Mouse (Mus musculus) kidney, adult 9 months (tissue): ENCODE results near the gene Hhipl1.

Experiments
- DNase-seq: peaks from one replicate; pipeline ENCODE4 v3.0.0; 2022

Hhipl1 gene

DNA sequence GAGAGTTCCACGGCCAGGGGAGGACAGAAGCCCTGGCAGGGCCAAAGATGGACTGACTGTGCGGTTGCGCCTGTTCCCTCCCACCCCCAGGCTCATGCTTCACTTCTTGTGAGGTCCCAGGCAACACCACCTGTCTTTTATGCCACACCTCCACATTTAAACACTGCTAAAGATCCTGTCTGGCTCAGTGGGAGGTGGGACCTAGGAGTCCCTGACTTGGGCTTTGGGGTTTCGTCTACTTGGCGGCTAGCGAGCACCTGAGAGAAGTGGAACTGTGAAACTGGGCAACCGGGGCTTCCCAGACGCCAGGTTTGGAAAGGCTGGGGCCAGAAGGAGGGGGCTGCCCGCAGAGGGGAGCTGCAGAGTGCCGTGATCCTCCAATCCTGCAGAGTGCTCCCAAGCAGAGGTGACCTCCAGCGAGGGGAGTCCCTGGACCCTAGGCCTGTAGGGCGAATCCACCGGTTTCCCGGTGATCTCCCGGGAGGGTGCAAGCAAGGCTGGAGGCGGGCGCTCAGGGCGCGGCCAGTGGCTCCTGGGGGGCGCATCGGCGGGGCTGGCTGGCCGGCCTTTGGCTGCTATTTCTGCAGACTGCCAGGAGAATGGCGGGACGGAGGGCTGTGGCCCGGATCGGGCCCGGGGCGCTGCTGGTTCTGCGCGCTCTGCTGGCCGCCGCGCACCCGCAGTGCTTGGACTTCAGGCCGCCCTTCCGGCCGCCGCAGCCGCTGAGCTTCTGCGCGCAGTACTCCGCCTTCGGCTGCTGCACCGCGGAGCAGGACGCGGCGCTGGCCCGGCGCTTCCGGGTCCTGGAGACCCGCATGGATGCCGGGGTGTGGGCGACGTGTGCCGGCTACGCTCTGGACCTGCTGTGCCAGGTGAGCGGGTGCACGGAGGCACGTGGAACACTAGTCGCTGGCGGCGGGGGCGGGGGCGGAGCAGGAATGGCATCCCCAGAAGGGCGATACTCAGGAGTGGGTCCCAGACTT, at the start of gene Hhipl1:
Hhipl1 (plus strand) TSS at position 459 of the 983 bp plus-strand sequence.
- peak; percentile 26 for DNase-seq

DNA sequence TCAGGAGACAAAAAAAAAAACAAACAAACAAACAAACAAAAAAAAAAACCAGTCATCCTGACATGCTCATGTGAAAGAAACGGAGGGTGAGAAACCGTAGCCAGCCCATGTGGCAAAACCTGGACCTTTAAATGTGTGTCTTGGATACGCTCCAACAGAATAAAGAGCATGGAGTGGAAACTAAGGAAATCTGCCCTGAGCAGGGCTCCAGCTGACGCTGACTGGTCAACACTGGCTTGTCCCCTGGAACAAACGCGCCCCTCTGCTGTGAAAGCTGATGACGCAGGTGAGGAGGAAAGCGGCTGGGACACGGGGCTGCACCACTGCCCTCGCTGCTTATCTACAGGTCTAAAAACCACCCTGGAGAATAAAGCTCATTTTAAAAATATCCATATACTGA, 49.3 kb upstream of the Hhipl1 start:
- DNase-seq, result no peak

DNA sequence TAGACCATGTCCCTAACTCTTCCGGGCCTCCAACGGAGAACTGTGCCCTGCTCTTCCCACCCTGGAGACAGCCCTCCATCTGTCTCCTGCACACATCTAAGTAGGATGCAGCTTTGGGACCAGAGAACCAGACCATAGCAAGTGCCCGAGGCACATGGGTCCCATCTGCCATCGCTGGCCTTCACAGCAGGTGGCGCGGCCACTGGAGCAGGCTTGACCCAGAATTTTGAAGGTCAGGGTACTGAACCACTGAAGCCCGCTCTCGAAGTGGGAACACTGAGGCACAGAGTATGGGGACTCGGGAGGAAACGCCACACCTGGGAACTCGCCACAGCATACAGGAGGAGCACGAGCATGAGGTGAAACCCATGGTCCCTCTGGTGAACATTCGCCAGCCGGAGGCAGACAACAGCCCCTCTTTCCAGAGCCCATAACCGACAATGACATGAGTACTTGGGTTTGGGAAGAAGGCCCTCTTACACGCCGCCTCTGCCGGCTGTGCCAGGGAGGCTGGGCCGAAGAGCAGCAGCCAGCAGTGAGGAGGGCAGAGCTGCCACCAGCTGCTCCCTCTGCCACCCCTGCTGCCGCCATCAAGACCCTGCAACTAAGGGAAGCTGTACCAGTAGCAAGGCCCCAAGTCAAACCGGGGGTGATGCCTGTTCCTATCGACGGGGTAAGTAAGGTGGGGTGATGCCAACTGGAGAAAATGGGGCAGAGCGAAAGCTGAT, 46.6 kb upstream of the Hhipl1 start:
- no peak for DNase-seq

DNA sequence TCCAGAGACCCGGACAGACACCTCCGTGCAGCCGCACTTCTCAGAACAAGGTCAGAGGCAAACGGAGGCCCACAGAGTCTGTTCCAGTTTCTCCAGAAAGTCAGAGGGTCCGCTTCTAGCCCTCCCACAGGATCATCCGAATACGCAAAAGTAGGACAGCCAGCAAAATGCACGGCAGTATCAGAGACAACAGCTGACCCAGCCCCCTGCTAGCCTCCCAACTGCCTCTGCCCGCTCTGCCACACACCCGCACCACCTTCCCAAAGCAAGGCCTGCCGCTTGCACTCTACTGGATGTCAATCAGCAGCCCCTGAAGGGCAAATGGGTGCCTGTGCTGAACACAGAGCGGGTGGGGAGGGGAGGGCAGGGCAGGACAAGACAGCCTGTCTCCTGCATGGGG, 45.1 kb upstream of the Hhipl1 start:
- no peak for DNase-seq

DNA sequence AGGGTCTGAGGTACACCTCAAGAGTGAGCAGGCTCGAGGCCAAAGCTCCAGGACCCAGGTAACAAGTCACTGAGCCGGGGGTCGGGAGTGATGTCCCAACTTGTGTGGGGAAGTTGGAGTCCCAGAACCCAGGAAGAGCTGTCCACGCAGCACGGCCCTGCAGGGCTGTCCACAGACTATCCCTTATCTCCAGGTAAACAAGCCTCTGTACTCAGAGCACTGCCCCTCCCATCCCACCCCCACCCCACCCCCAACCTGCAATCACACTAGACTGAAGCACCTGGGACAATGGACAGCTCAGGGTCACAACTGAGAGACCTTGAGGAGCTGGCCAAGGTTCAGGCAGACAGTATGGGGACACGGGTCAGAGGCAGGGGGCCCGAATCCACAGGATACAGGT, 41.2 kb upstream of the Hhipl1 start:
- no peak for DNase-seq

DNA sequence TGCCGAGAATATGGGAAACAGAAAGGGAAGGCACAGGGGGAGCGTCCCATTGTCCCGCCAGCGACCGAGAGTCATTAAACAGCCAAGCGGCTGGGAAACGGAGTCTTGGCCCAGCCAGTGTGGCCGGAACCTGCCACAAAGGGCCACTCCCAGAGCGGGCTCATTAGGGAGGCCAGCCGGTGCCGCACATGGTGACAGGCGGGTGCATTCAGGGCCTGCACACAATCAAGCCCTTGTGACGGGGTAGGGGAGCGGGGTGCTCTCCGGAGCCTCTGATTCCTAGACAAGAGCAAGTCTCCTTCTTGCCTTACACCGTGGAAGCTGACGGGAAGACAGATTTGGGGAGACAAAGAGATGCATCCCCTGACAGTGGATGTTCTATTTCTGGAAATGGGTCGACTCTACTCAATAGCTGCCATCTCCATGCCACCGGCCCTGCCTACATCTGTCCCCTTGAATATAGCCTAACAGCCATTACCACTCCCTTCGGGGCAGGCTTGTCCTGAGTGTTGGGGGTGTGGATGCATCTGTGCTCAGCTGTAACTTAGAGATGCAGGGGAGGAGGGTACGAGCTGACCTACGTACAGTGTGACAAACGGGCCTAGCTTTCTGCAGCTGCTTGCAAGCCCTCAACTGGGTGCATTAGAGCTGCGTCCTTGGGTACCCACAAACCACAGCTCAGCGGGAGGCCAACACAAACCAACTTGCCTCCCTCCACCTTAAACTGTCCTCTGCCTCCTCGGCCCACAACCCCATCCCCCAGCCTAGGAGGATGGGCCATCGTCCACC, 40.0 kb upstream of the Hhipl1 start:
- DNase-seq, result peak; percentile 25

DNA sequence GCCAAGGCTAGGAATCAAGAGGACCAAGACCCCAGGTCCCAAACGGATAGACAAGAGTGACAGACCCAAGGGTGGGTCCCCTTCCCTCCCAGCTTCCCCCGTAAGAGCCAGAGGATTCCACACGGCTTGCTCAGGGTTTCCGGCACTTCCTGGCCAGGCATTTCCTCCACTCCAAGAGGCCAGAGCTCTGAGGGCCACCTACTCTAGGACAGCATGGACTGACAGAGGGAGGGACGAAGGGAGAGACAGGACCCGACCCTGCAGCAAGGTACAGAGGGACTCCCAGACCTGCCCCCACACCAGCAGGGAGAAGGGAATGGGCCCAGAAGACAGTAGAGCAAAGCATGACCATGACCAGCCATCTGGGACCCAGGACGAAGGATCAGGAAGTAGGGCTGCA, 38.4 kb upstream of the Hhipl1 start:
- DNase-seq, result no peak

DNA sequence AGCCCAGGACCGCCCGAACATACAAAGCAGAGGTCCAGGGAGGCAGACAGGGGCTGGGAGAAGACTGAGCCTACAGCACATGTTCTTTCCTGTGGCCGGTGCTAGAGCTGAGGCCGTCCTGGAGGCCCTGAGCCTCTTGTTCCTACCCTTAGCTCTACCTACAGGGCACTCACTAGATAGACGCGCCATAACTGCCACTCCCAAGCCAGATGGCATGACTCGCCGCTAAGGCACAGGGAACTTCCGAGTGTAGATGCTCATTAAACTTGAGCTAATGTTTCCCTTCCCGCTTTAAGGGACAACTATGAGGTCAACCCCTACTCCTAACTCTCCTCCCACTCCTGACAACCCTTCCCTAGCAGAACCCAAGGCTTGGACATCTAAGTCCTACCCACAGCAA, 37.1 kb upstream of the Hhipl1 start:
- DNase-seq, result no peak

DNA sequence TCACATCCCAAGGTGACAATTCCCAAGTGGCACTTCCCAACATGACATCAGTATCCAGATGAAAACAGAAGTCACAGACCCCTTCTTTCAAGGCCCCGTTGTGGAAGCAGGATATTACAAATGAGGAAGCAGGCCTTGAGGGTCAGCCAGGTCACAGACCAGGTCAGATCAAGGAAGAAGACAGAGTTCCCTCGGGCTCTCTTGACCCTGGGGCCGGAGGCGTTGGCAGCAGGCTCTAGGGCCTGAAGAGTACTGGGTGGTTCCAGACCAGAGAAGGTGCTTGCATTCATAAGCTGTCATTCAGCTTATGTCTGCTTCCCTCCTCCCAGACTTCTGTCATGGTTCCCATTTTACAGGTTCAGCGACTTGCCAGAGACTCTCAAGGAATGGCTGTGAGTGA, 36.4 kb upstream of the Hhipl1 start:
- DNase-seq, result no peak

DNA sequence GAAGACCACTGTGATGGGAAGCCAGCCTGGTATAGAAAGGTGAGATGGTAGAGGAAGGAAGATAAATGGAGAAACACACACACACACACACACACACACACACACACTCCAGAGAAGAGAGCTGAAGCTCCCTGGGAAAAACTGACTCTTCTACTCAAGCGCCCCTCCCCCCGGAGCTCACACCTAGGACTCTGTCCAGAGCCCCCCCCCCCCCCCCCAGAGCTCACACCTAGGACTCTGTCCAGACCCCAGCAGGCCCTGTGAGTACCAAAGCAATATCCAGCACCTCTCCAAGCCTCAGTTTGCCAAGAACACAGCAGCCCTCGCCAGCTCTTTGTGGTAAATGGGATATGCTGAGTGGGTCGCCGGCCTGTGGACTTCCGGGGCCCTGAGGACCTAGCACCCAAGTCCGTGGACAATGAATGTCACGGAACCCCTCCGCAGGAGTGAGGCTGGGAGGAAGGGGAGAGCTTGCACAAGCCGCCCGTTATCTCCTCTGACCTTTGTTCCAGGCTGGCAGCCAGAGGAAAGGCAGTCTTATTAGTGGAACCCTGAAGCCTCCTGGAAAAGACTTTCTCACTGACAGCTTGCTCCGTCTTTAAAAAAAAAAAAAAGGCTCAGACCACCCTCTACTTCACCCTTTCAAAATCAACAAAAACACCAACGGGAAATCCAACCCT, 35.7 kb upstream of the Hhipl1 start:
- DNase-seq, result no peak

DNA sequence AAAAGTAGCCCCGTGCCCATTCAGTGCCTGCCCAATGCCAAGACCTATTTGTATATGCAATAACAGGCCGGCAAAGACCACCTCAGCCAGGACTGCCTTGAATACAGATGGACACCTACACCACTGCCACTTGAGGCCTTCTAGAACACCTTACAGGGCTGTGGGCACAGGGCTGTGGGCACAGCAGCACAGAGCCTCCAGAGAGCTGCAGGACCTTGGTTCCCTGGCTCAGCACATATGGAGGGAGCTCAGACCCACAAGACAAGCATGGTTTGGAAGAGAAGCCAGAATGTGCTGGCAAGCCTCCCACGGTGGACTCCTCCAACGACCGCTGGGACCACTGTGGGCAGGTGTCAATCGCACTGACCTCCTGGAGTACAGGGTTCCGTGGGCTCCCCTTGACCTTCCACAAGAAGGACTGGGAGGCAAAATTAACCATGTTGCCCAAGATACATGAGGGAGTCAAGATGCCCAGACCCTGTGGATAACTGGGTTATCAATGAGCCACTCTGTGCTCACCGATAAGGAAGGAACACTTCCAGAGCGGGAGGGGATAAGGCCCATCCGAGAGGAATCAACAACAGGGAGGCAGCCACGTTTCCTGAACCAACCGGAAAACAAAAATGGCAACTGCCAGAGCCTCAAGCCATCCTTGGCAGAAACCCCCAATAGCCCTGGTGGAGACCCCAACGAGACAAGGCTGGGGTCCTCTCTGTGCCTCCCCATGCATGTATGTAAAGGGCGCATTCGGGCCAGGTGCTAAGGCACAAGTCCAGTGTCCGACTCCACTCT, 34.5 kb upstream of the Hhipl1 start:
- DNase-seq, result no peak

DNA sequence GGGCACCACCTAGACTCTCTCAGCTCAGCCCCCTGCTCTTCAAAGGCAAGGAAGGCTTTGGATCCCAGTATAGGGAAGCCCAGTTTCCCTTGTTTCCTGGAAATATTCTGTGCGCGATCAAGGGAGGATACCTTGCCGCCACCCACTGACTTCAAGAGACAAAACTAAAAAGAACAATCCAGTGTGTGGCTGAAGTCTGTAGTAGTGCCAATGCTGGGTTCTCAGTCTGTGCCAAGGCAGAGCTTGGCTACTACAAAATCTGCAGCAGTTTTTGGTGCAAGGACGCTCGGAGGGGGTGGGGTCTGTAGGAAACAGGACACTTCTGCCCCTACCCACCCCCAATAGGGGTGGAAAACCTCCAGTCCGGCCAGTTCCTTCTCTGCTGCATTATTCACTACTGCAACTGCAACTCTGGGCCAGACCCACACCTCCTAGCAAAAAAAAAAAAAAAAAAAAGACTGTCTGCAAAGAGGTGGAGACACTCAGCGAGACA, 33.9 kb upstream of the Hhipl1 start:
- DNase-seq, result no peak

DNA sequence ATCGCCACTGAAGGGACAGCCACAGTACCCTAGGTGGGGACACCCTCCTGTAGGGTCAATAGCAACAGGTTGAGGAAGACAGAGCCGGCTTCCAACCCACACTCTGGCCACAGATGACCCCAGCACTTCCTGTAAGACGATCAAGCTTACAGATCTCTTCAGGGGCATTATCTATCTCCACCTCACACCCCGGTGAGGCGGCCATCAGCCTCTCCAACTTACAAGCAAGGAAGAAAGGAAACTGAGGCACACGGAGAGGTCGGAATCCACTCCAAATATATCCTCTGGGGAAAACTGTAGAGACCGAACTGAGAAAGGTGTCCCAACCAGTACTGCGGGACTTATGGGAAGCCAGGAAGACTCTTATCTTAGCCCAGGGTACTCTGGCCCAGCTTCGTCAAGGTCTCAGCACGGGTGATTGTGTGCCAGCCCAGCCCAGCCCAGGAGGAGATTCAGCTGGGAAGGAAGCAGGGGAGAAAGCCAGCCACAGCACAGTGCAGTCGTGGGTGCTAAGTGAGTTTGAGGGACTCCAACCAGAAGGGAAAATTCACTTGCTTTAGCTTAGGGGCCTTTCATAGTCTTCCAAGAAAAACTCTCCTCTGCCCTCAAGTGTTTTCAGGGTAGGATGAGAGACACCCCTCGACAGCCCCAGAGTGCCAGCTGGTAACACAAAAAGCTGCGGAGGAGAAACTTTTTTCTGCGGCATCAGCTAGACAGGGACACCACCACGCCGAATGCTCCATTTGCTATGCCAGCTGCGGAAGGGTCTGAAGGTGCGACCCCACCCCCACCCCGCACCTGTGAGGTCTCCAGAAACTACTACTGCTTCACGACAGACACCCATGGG, 32.4 kb upstream of the Hhipl1 start:
- DNase-seq, result no peak

DNA sequence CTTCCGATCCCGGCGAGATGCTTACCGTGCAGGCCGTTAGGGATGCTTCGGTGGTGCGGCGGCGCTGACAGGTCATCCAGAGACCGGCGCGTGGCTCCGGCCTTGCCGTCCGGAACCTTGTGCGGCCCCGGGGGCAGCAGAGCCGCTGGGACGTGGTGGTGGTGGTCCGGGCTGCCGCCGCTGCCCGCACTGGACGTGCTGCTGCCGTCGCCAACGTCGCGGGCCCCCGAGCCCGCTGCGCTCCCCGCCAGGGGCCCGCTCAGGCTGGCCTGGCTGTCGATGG, 31.8 kb upstream of the Hhipl1 start:
- no peak for DNase-seq

DNA sequence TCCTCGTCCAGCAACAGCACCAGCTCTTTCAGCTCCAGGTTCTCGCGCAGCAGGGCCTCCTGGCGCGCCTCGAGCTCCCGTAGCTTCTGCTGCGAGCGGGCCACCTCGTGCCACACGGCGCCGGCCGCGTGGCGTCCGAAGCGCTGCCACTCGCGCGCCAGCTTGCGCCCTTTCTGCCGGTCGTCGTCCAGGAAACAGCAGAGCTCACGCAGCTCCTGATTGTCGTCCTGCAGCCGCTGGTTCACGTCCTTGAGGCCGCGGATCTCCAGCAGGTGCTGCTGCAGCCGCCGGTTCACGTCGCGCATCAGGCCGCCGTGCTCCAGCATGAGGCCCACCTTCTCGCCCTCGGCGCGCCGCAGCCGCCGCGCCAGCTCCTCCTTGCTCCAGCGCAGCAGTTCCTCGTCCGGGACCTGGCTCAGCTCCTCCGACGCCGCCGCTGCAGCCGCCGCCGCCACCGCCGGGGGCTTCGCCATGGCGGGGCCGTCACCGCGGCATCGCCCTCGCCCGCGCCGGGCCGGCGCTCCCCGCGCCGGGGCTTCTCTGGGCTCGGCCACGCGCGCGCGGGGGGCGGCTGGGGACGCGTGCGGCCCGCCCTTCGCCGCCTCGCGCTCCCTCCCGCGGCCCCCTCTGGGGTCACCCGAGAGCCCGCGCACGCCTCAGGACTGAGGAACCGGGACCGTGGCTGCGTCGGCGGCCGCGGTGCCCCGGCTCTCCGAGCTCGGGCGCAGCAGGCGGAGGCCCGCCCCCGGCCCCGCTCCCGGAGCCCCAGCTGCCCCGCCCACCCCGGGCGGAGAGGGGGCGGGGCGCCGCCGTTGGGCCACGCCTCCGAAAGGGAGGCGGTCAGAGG, 31.2 kb upstream of the Hhipl1 start, which contains the start of gene Ccdc85c:
Ccdc85c (minus strand) TSS at position 765 of the 847 bp plus-strand sequence.
- DNase-seq, result no peak

DNA sequence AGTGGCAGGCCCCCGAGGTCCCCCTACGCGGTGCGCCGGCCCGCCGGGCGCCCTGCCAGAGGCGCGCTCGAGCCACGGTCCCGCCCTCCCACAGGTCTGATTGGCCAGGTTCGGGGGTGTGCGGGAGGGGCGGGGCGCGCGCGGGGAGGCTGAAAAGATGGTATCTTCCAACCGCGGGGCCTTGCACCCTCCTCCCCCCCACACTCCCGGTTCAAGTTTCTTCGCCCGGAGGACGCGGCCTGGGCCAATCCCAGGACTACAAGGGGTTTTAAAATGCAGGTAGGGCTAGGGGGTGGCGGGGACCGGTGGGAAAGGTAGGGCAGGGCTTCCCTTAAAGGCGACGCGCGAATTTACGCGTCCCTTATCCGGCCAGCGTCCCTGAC, 30.6 kb upstream of the Hhipl1 start:
- peak; percentile 98 for DNase-seq

DNA sequence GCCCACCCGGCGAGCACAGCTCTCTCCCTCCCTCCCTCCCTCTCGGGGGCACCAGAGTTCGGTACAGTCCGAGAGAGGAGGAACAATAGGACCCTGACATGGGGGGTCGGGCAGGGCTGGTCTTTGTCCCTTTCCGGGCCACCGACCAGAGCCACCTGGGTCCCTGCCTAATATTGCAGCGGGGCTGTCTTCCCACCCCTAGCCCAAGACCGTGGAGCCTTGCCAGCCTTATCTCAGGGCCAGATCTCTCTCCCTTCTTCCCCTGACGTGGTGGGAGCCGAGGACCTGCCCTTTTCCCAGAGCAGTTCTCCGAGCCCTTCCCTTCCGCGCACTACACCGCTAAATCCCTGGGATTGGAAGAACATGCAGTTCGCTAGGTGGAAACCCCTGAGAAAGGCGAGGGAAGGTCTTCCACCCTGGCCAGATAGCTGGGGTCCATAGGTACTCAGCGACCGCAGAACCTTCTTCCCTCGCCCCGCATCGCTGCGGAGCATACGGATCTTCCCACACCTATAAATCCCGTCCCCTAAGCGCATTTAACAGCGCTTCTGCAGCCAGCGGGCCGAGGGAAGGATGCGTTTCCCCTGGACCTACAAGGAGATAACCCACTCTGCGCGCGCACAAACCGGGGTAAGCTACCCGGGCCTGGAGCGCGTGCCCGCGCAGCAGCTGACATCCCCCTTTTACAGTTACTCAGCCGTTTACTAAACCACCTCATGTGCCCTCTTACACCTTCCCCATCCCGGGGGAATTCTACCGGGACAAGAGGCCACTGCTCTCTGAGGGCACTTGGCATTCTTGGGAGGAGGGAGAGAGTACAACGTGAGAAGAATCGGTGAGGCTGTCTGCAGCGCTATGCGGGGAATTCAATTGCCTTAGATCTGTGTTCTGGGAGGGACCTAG, 29.9 kb upstream of the Hhipl1 start:
- peak; percentile 66 for DNase-seq

DNA sequence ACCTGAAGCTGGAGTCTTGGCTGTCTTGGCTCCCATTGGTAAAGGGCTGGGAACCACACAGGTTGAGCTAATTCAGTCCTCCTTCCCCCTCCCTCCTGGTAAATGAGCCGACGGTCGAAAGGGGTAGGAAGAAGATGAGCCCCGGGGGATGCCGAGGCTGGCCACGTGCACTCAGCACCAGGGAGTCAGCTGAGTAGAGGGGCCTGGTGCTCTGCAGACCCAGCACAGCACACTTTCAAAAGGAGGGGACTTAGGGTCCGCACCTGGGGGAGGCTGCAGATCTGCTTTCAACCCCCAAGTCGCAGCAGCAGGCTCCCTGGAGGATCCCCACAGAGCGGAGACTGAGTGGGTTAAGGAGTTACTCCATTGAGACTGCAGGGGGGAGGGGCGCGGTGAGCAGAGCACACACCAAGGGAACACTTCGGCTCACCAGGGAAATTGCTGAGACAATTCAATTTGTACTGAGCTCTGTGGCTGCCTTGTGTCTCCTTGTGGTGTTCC, 28.7 kb upstream of the Hhipl1 start:
- no peak for DNase-seq
